Mouse (Mus musculus) liver, embryonic 13.5 days (tissue): ENCODE measurements around the gene Acbd4. TPM values are rescaled to one million over a fixed set of nuclear protein-coding genes. Genes with fewer than 3 reads are reported as not detected.
A peak's percentile ranks its signal among the peaks of the same experiment; 100 is the strongest.

ENCODE experiments used
- ATAC-seq: fragments of 200-750 bp; cut with Nextera tagmentation; 2 replicates; pipeline ENCODE4 v1.8.0; 2017; ENCODE audit warnings: low read depth, mild to moderate bottlenecking, moderate number of reproducible peaks, moderate library complexity
- DNase-seq: peaks from one replicate; pipeline ENCODE4 v3.0.0; 2022
- H3K27ac ChIP-seq: fragments of 300-500 bp; sonication (generic); 2 replicates; pipeline ENCODE4 v1.5.1; 2015; ENCODE audit warnings: moderate library complexity, mild to moderate bottlenecking, inconsistent platforms
- H3K27me3 ChIP-seq: fragments of 300-500 bp; sonication (generic); 2 replicates; pipeline ENCODE4 v1.6.1; 2015; ENCODE audit warnings: mild to moderate bottlenecking, inconsistent platforms
- H3K36me3 ChIP-seq: fragments of 300-500 bp; sonication (generic); 2 replicates; pipeline ENCODE4 v1.6.1; 2015; ENCODE audit warnings: mild to moderate bottlenecking, inconsistent platforms
- H3K4me1 ChIP-seq: fragments of 300-500 bp; sonication (generic); replicated peaks from 2 replicates; pipeline ENCODE4 v1.6.1; 2015; ENCODE audit warnings: inconsistent platforms
- H3K4me2 ChIP-seq: fragments of 300-500 bp; sonication (generic); 2 replicates; pipeline ENCODE4 v1.6.1; 2015; ENCODE audit warnings: inconsistent platforms, mild to moderate bottlenecking, moderate library complexity
- H3K4me3 ChIP-seq: fragments of 300-500 bp; sonication (generic); replicated peaks from 2 replicates; pipeline ENCODE4 v1.5.1; 2015; ENCODE audit warnings: mild to moderate bottlenecking, inconsistent platforms
- H3K9ac ChIP-seq: fragments of 300-500 bp; sonication (generic); 2 replicates; pipeline ENCODE4 v1.6.1; 2015; ENCODE audit warnings: mild to moderate bottlenecking, inconsistent platforms
- H3K9me3 ChIP-seq: fragments of 300-500 bp; sonication (generic); replicated peaks from 2 replicates; pipeline ENCODE4 v1.6.1; 2016; ENCODE audit warnings: inconsistent platforms
- WGBS: fragments of 180-500 bp; shearing (Covaris S2); methylation state at CpG from one replicate; pipeline ENCODE4 v1.1.7; 2015; ENCODE audit not compliant: insufficient replicate concordance; 5-methylcytosine and 5-hydroxymethylcytosine counted together
- polyA plus RNA-seq: library from polyadenylated mRNA; unstranded; fragments of >200 nt; fragmentation: Nextera tagmentation; extraction: Ambion mirVana; gene quantifications from 2 replicates; pipeline ENCODE4 v1.2.1, GENCODE M21; 2015

The Acbd4 gene
- polyA plus RNA-seq, 1 experiment from 2014 or later, result 62.2 TPM

DNA sequence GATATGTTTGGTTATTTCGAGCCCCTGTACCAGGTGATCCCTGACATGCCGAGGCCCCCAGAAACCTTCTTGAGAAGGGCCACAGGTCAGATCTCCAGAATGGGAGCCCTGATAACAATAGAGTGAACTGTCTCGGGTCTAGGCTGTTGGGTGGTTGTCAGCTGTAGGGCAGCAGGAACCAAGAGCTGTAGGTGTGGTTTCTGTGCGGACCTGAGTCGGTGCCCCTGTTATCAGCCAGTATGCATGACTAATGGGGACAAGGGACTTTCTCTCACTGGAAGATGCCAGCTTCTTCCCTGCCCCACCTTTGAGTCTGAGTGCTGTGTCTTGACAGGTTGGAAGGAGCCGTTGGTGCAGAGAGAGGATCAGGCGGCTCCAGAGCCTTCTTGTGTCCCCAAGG is 3.0 kb downstream of the Acbd4 start:
- Histone ChIP-seq H3K36me3 (peaks cover 39% of the 10 kb centered on the region), H3K4me3 (peak overlapping the region; percentile 78), H3K9me3 (no peaks in the 10 kb centered on the region), H3K9ac (peak overlapping the region; percentile 91), H3K27ac (peak overlapping the region; percentile 97), H3K27me3 (peaks cover 29% of the 10 kb centered on the region), H3K4me1 (peaks cover 62% of the 10 kb centered on the region), H3K4me2 (peak overlapping the region; percentile 93)
- WGBS, result 21% methylated on average over 7 of the region's 7 CpGs
- peak; percentile 70 for ATAC-seq
- peak; percentile 70 for DNase-seq

DNA sequence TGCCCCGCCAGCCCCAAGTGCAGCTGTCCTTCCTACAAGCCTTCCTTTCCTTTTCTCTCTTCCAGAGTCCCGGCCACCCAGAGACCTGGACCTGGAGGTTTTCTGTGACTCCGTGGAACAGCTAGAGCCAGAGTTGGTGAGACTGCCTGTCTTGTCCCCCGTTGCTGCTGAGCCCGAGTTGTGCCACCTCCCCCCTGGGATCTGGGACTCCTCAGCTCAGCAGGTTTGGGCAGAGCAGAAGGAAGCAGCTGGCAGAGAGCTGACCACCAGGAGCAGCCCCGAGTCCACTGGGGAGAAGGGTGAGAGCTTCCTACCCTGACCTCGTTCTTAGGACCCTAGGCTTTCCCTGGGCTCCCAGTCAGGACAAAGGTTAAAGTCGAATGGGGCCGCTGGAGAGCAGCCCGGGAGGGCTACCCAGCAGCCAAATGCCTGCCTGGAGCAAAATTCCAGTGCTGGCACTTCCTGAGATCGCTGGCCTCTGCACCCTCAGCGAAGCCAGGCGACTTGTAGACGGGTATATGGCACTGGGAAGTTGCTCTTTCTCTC is 3.8 kb downstream of the Acbd4 start:
- Histone ChIP-seq H3K27me3 (peaks cover 21% of the 10 kb centered on the region), H3K4me2 (peak overlapping the region; percentile 93), H3K27ac (peak overlapping the region; percentile 97), H3K4me1 (peaks cover 62% of the 10 kb centered on the region), H3K9me3 (no peaks in the 10 kb centered on the region), H3K9ac (peak overlapping the region; percentile 91), H3K36me3 (peaks cover 44% of the 10 kb centered on the region), H3K4me3 (peak overlapping the region; percentile 78)
- DNase-seq (no peak), ATAC-seq (no peak)
- WGBS, result 60% methylated on average over 14 of the region's 14 CpGs

DNA sequence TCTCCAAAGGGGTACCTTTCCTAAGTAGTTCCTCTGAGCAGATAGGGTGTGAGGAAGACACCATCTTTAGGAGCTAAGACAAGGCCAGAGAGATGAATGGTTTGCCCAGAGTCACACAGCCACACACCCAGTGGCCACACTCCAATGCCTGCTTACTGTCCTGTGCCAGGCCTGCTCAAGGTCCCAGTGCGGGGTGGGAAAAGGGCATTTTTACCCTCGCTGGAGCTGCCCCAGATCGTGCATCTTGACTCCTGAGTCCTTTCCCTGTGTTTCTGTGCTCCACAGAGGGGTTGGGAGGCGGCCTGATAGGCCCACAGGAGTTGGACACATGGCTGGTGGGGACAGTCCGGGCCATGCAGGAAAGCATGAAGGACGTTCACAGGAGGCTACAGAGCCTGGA is 4.3 kb downstream of the Acbd4 start:
- H3K36me3 ChIP-seq, result peaks cover 47% of the 10 kb centered on the region
- ATAC-seq, result no peak
- H3K4me1 ChIP-seq, result peaks cover 62% of the 10 kb centered on the region
- peak overlapping the region; percentile 93 for H3K4me2 ChIP-seq
- 82% methylated on average over 6 of the region's 6 CpGs for WGBS
- no peaks in the 10 kb centered on the region for H3K9me3 ChIP-seq
- peak overlapping the region; percentile 91 for H3K9ac ChIP-seq
- peak overlapping the region; percentile 78 for H3K4me3 ChIP-seq
- DNase-seq, result no peak
- peaks cover 16% of the 10 kb centered on the region for H3K27me3 ChIP-seq
- peak overlapping the region; percentile 97 for H3K27ac ChIP-seq

GRCm38 (mm10) chr11:103106386-103106785 is 4.9 kb downstream of the Acbd4 start:
- H3K9ac ChIP-seq, result peak overlapping the region; percentile 91
- ATAC-seq, result peak; percentile 56
- peak overlapping the region; percentile 97 for H3K27ac ChIP-seq
- H3K36me3 ChIP-seq, result peaks cover 47% of the 10 kb centered on the region
- H3K4me1 ChIP-seq, result peaks cover 59% of the 10 kb centered on the region
- WGBS, result 33% methylated on average over 4 of the region's 4 CpGs
- H3K27me3 ChIP-seq, result peaks cover 13% of the 10 kb centered on the region
- peak; percentile 65 for DNase-seq
- H3K9me3 ChIP-seq, result no peaks in the 10 kb centered on the region
- peak overlapping the region; percentile 78 for H3K4me3 ChIP-seq
- peak overlapping the region; percentile 93 for H3K4me2 ChIP-seq

DNA sequence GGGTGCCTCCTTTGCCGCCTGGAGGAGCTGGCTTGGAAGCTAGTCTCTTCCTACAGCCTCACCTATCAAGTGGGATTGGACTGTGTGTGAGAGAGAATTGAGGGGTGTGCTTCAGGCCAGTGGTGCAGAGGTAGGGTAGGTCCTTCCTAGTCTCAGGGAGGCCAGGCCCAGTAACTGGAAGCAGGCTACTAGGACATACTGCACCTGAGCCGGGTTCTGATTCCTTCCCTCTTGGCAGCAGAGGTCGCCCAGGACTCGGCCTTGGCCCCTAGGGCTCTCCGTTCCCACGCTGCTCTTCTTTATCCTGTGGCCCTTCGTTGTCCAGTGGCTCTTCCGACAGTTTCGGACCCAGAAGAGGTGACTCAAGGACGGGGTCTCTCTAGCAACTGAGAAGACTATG is 9.8 kb downstream of the Acbd4 start:
- Histone ChIP-seq H3K27ac (no peak overlapping the region), H3K4me2 (peak overlapping the region; percentile 65), H3K27me3 (peaks cover 21% of the 10 kb centered on the region), H3K4me3 (no peak overlapping the region; the same call in 1 of the 2 replicates), H3K9ac (peak overlapping the region; percentile 59), H3K9me3 (no peaks in the 10 kb centered on the region), H3K4me1 (peaks cover 52% of the 10 kb centered on the region), H3K36me3 (peaks cover 33% of the 10 kb centered on the region)
- 43% methylated on average over 10 of the region's 10 CpGs for WGBS
- ATAC-seq (no peak), DNase-seq (no peak)

- H3K9ac ChIP-seq, result peak overlapping the region; percentile 59
Observed at GRCm38 (mm10) chr11:103111881-103112551, 10.5 kb downstream of the Acbd4 start.

GRCm38 (mm10) chr11:103112552-103112912 is 11.1 kb downstream of the Acbd4 start:
- H3K4me1 ChIP-seq, result peaks cover 51% of the 10 kb centered on the region
- H3K27ac ChIP-seq, result peak overlapping the region; percentile 41; the same call in 1 of the 2 replicates
- no peak for DNase-seq

More at GRCm38 (mm10) chr11:103111881-103112551, 10.5 kb downstream of the Acbd4 start:
- Histone ChIP-seq H3K9me3 (no peaks in the 10 kb centered on the region), H3K4me2 (peak overlapping the region; percentile 65), H3K27me3 (peaks cover 21% of the 10 kb centered on the region), H3K36me3 (peaks cover 28% of the 10 kb centered on the region), H3K4me3 (peak overlapping the region; percentile 46), H3K27ac (peak overlapping the region; percentile 41), H3K4me1 (peaks cover 52% of the 10 kb centered on the region)
- ATAC-seq (no peak), DNase-seq (no peak)
- 11% methylated on average over 28 of the region's 28 CpGs for WGBS

DNA sequence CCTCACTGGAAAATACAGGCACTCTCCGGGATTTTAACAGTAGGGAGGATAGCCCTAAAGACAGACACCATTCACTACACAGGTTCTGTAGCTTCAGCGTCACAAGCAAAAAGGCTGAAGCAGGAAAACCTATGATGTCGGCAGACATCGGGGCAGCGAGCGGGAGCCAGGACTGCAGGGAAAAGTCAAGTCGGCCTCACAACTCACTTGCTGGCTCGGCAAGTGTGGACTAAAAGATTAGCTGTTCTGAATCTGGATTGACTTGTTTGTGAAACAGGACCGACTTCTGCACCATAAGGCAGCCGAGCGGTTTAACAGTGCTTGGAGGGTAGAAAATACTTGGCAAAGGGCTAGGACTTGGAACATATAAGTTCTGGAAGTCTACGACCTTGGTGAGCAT is 11.5 kb downstream of the Acbd4 start:
- DNase-seq (no peak), ATAC-seq (no peak)
- H3K36me3 ChIP-seq, result peaks cover 18% of the 10 kb centered on the region
- no peak overlapping the region for H3K27ac ChIP-seq
- peak overlapping the region; percentile 65; the same call in 1 of the 2 replicates for H3K4me2 ChIP-seq
- no peaks in the 10 kb centered on the region for H3K9me3 ChIP-seq
- H3K27me3 ChIP-seq, result peaks cover 21% of the 10 kb centered on the region
- 0 out of 2 replicates have a peak overlapping the region, but pooled peaks have one; percentile 59 for H3K9ac ChIP-seq
- WGBS, result 69% methylated on average over 12 of the region's 12 CpGs
- H3K4me3 ChIP-seq, result no peak overlapping the region
- peaks cover 56% of the 10 kb centered on the region for H3K4me1 ChIP-seq

More at GRCm38 (mm10) chr11:103112552-103112912, 11.1 kb downstream of the Acbd4 start:
- Histone ChIP-seq H3K4me2 (peak overlapping the region; percentile 65), H3K27me3 (peaks cover 21% of the 10 kb centered on the region), H3K9ac (peak overlapping the region; percentile 59; the same call in 1 of the 2 replicates), H3K4me3 (peak overlapping the region; percentile 46), H3K36me3 (peaks cover 23% of the 10 kb centered on the region), H3K9me3 (no peaks in the 10 kb centered on the region)
- WGBS, result 40% methylated on average over 9 of the region's 9 CpGs
- no peak for ATAC-seq

GRCm38 (mm10) chr11:103113771-103114170 is 12.3 kb downstream of the Acbd4 start:
- no peak overlapping the region for H3K27ac ChIP-seq
- no peaks in the 10 kb centered on the region for H3K9me3 ChIP-seq
- H3K27me3 ChIP-seq, result peaks cover 21% of the 10 kb centered on the region
- peaks cover 15% of the 10 kb centered on the region for H3K36me3 ChIP-seq
- H3K9ac ChIP-seq, result no peak overlapping the region
- peaks cover 64% of the 10 kb centered on the region for H3K4me1 ChIP-seq
- ATAC-seq, result no peak
- H3K4me2 ChIP-seq, result 0 out of 2 replicates have a peak overlapping the region, but pooled peaks have one; percentile 88
- 75% methylated on average over 4 of the region's 4 CpGs for WGBS
- DNase-seq, result no peak
- no peak overlapping the region for H3K4me3 ChIP-seq

GRCm38 (mm10) chr11:103114270-103114943 is 12.9 kb downstream of the Acbd4 start:
- H3K4me2 ChIP-seq, result peak overlapping the region; percentile 88
- peaks cover 21% of the 10 kb centered on the region for H3K27me3 ChIP-seq
- peak overlapping the region; percentile 71 for H3K4me3 ChIP-seq
- no peak for ATAC-seq
- no peak for DNase-seq
- peaks cover 68% of the 10 kb centered on the region for H3K4me1 ChIP-seq
- H3K27ac ChIP-seq, result peak overlapping the region; percentile 96
- WGBS, result 74% methylated on average over 11 of the region's 11 CpGs
- peak overlapping the region; percentile 86 for H3K9ac ChIP-seq
- H3K9me3 ChIP-seq, result no peaks in the 10 kb centered on the region
- peaks cover 8% of the 10 kb centered on the region for H3K36me3 ChIP-seq
